Mouse (Mus musculus): ENCODE data around the gene Iqch. TPM values are rescaled to one million over a fixed set of nuclear protein-coding genes. Genes with fewer than 3 reads are reported as not detected.
A peak's percentile ranks its signal among the peaks of the same experiment; 100 is the strongest.

Iqch gene
- polyA plus RNA-seq, 1 experiment, result 0.06 TPM

DNA sequence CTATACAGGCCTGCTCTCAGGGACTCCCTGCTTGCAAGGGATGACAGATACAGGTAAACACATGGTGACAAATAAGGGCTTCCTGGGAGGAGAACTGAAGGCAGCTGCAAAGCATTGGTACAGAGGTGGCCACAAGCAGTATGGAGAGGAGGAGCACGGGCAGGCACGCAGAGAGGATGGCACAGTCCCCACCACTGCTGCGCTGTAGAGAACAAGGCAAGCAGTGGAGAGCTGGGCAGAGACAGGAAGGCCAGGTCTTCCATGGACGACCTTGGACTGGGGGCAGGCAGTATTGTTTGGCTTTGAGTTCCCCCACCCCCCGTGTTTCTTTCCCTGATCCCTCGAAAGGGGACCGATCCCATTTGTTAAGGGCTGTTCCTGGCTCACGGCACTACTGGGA lies 42.8 kb upstream of the Iqch start:
- Histone ChIP-seq H3K27ac (ENCODE audit: insufficient read depth, low read depth, low read length) (no peak overlapping the region), H3K27me3 (replicated peaks; ENCODE audit: control insufficient read depth, insufficient read depth, low read length) (no peaks in the 10 kb centered on the region), H3K4me3 (ENCODE audit: insufficient read depth, low read depth, low read length) (no peak overlapping the region), H3K4me1 (ENCODE audit: control insufficient read depth, insufficient read depth, low read length) (peaks cover 8% of the 10 kb centered on the region; the same call in 1 of the 2 replicates), H3K36me3 (ENCODE audit: control insufficient read depth, insufficient read depth, low read length) (no peaks in the 10 kb centered on the region; the same call in 1 of the 2 replicates)
- 81% methylated on average over 8 of the region's 8 CpGs for WGBS
- DNase-seq, result no peak
- TF ChIP-seq CTCF (conservative IDR thresholded peaks at IDR 0.05; ENCODE audit: insufficient read depth, insufficient read length, low read depth, low read length) (no peak), POLR2A (IDR thresholded peaks at IDR 0.05; ENCODE audit: low read depth, low read length) (no peak)

DNA sequence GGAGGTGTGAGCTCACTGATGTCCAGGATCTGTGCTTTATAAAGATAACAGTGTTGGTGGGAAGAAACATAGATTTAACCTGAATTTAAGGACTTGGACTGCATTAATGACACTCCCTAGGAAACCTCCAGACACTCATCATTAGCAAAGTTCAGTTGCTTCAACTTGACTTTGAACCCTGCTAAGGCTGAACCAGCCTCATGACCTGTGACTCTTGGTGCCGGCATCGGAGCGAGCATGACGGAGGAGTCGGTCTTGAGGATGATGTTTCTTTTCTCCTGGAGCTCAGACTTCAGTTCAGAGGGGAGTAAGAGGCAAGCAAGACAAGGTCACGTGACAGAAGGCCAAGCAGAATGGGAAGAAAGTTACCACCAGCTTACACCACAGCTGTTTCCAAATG lies 41.7 kb upstream of the Iqch start:
- Histone ChIP-seq H3K4me1 (ENCODE audit: control insufficient read depth, insufficient read depth, low read length) (peaks cover 8% of the 10 kb centered on the region; the same call in 1 of the 2 replicates), H3K27ac (ENCODE audit: insufficient read depth, low read depth, low read length) (0 out of 2 replicates have a peak overlapping the region, but pooled peaks have one; percentile 3), H3K4me3 (ENCODE audit: insufficient read depth, low read depth, low read length) (no peak overlapping the region), H3K27me3 (replicated peaks; ENCODE audit: control insufficient read depth, insufficient read depth, low read length) (no peaks in the 10 kb centered on the region), H3K36me3 (ENCODE audit: control insufficient read depth, insufficient read depth, low read length) (no peaks in the 10 kb centered on the region; the same call in 1 of the 2 replicates)
- WGBS, result 62% methylated on average over 6 of the region's 6 CpGs
- no peak for TF ChIP-seq POLR2A (IDR thresholded peaks at IDR 0.05; ENCODE audit: low read depth, low read length)
- no peak for TF ChIP-seq CTCF (conservative IDR thresholded peaks at IDR 0.05; ENCODE audit: insufficient read depth, insufficient read length, low read depth, low read length)
- peak; percentile 54 for DNase-seq

DNA sequence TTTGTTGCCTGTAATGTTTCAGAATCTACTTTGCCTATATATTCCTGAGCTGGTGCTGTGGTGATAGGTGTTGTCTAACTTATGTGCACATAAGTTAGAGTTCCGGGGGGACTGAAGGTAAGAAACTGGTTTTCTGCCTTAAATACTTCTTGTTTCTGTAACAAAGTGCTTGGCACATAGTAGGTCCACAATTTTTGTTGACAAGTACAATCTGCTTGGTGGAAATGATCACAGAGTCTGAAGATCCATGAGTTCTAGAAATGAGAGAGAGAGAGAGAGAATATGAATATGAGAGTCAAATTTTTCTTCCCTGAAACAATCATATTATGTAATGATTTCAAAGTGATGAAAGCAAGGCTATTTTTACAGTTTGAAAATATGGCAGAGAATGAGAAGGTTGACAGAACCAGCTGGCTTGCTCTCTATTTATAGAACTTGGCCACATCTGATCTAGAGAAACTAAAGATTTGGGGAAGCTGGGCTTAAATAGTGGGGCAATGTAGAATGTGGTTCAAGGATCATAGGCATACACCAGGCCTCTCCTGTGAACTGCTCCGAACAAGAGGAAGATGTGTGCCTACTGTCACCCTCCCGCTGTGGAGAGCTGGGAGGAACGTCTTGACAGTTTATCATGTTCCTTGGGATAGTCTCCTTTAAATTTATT lies 39.8 kb upstream of the Iqch start:
- Histone ChIP-seq H3K4me1 (ENCODE audit: control insufficient read depth, insufficient read depth, low read length) (peaks cover 5% of the 10 kb centered on the region; the same call in 1 of the 2 replicates), H3K36me3 (ENCODE audit: control insufficient read depth, insufficient read depth, low read length) (no peaks in the 10 kb centered on the region; the same call in 1 of the 2 replicates), H3K27ac (ENCODE audit: insufficient read depth, low read depth, low read length) (no peak overlapping the region), H3K27me3 (replicated peaks; ENCODE audit: control insufficient read depth, insufficient read depth, low read length) (no peaks in the 10 kb centered on the region), H3K4me3 (ENCODE audit: insufficient read depth, low read depth, low read length) (no peak overlapping the region)
- TF ChIP-seq CTCF (conservative IDR thresholded peaks at IDR 0.05; ENCODE audit: insufficient read depth, insufficient read length, low read depth, low read length) (no peak), POLR2A (IDR thresholded peaks at IDR 0.05; ENCODE audit: low read depth, low read length) (no peak)
- DNase-seq, result no peak
- WGBS, result 92% methylated on average over 4 of the region's 4 CpGs

DNA sequence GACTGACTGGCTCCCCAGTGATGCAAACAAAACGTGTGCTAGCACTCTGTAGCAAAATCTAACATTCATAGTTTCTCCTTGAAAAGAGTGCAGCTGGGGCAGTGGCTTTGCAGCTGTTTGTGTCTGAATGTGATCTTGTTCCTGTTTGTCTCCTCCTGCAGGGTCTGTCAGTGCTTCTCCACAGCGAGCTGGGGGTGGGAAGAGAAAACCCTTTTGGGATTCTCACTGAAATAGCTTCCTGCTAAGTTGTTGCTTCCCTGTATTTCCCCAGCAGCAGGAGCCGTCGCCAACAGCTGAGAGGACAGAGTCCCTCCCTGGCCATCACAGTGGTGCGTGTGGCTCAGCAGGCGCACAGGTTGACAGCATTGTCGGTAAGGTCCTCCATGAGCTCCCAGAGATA lies 33.8 kb upstream of the Iqch start:
- H3K4me1 ChIP-seq (ENCODE audit: control insufficient read depth, insufficient read depth, low read length), result no peaks in the 10 kb centered on the region
- H3K27me3 ChIP-seq (replicated peaks; ENCODE audit: control insufficient read depth, insufficient read depth, low read length), result no peaks in the 10 kb centered on the region
- H3K36me3 ChIP-seq (ENCODE audit: control insufficient read depth, insufficient read depth, low read length), result no peaks in the 10 kb centered on the region; the same call in 1 of the 2 replicates
- TF ChIP-seq CTCF (conservative IDR thresholded peaks at IDR 0.05; ENCODE audit: insufficient read depth, insufficient read length, low read depth, low read length) (no peak), POLR2A (IDR thresholded peaks at IDR 0.05; ENCODE audit: low read depth, low read length) (no peak)
- DNase-seq, result no peak
- H3K4me3 ChIP-seq (ENCODE audit: insufficient read depth, low read depth, low read length), result no peak overlapping the region
- 80% methylated on average over 7 of the region's 7 CpGs for WGBS
- no peak overlapping the region for H3K27ac ChIP-seq (ENCODE audit: insufficient read depth, low read depth, low read length)

DNA sequence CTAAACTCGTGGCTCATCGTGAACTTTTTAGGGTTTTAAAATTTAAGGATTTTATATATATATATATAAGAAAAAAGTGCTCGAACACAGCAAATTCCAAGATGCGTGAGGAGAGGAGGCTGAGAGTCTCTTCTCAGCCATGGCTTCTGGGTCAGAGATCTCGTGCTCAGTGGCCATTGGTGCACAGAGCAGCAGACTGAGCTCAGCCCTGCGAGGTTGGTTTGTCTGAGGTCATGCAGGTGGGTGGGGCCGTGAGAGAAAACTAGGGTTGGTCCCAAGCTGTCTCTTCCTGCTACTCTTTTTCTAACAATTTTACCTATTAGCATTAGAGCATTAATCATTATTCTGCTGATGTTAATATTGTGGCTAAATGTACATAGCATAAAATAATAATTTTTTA lies 31.0 kb upstream of the Iqch start:
- no peak for TF ChIP-seq POLR2A (IDR thresholded peaks at IDR 0.05; ENCODE audit: low read depth, low read length)
- no peak for TF ChIP-seq CTCF (conservative IDR thresholded peaks at IDR 0.05; ENCODE audit: insufficient read depth, insufficient read length, low read depth, low read length)
- no peak for DNase-seq
- no peak overlapping the region for H3K4me3 ChIP-seq (ENCODE audit: insufficient read depth, low read depth, low read length)
- no peaks in the 10 kb centered on the region for H3K27me3 ChIP-seq (replicated peaks; ENCODE audit: control insufficient read depth, insufficient read depth, low read length)
- WGBS, result 76% methylated on average over 7 of the region's 7 CpGs
- no peaks in the 10 kb centered on the region for H3K4me1 ChIP-seq (ENCODE audit: control insufficient read depth, insufficient read depth, low read length)
- H3K27ac ChIP-seq (ENCODE audit: insufficient read depth, low read depth, low read length), result no peak overlapping the region
- no peaks in the 10 kb centered on the region for H3K36me3 ChIP-seq (ENCODE audit: control insufficient read depth, insufficient read depth, low read length)

DNA sequence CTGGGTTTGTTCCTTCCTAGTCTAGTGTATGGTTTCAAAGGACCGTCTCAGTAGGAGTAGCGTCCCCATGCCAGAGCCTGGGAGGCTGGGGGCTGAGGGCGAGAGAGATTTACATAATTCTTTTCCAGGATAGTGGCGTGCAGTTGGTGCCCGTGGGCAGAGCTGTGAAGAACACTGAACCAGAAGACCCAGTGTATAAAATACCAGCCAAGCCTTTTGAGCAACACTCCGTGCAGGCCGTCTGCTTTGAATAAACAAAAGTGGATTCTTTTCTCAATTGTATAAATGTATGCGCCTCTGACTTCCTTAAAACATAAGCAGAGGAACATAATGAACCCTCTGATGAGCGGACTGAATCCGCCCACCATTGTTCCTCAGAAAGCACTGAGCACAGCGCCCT lies 30.6 kb upstream of the Iqch start:
- Histone ChIP-seq H3K36me3 (ENCODE audit: control insufficient read depth, insufficient read depth, low read length) (no peaks in the 10 kb centered on the region), H3K4me3 (ENCODE audit: insufficient read depth, low read depth, low read length) (no peak overlapping the region), H3K27ac (ENCODE audit: insufficient read depth, low read depth, low read length) (no peak overlapping the region), H3K27me3 (replicated peaks; ENCODE audit: control insufficient read depth, insufficient read depth, low read length) (no peaks in the 10 kb centered on the region), H3K4me1 (ENCODE audit: control insufficient read depth, insufficient read depth, low read length) (no peaks in the 10 kb centered on the region)
- TF ChIP-seq CTCF (conservative IDR thresholded peaks at IDR 0.05; ENCODE audit: insufficient read depth, insufficient read length, low read depth, low read length) (no peak), POLR2A (IDR thresholded peaks at IDR 0.05; ENCODE audit: low read depth, low read length) (no peak)
- WGBS, result 89% methylated on average over 11 of the region's 11 CpGs
- DNase-seq, result no peak

DNA sequence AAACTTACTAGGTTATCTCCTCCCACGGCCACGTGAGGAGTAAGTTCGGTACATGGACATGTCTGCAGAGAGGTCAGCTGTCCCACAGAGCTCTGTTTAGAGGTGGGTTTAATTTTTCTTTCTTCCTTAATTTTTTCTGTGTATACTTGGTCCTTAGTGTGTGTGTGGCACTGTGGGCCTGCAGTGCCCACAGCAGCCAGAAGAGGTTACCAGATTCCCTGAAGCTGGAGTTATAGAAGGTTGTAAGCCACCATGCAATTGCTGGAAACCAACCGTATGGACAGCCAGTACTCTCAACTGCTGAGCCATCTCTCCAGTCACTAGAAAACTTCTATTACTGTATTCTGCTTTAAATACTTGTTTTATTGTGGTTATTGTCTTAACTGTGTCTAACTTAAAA lies 29.8 kb upstream of the Iqch start:
- no peaks in the 10 kb centered on the region for H3K4me1 ChIP-seq (ENCODE audit: control insufficient read depth, insufficient read depth, low read length)
- 90% methylated on average over 4 of the region's 4 CpGs for WGBS
- TF ChIP-seq POLR2A (IDR thresholded peaks at IDR 0.05; ENCODE audit: low read depth, low read length), result no peak
- TF ChIP-seq CTCF (conservative IDR thresholded peaks at IDR 0.05; ENCODE audit: insufficient read depth, insufficient read length, low read depth, low read length), result peak; percentile 41
- no peak overlapping the region for H3K4me3 ChIP-seq (ENCODE audit: insufficient read depth, low read depth, low read length)
- H3K27ac ChIP-seq (ENCODE audit: insufficient read depth, low read depth, low read length), result no peak overlapping the region
- DNase-seq, result no peak
- H3K27me3 ChIP-seq (replicated peaks; ENCODE audit: control insufficient read depth, insufficient read depth, low read length), result no peaks in the 10 kb centered on the region
- no peaks in the 10 kb centered on the region for H3K36me3 ChIP-seq (ENCODE audit: control insufficient read depth, insufficient read depth, low read length)

Data from kidney, adult 2 months (tissue).